Mouse (Mus musculus): ENCODE measurements at regions not wholly inside any gene's neighbourhood (a gene's known extent, or its start where the extent isn't known, plus 50 kb on each side); places are given as distances from the start of the nearest gene placed in this dataset.

DNA sequence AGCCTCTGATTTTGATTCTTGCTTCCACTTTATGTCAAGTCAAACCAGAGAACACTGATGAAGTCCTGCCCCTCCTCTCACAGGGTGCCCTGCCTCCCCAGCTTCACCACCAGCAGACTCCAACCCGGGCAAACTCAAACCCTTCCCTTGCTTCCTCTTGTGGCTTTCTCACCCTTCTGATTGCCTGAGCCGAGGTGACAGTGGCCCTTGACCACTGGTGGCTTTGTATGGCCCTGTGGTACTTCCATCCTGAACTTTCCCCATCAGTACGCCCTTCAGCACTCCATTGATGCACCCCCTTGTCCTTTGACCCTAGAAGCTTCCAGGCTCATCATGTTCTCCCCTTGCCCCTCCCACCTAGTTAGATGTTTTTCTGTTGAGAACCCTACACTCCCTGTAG, 287.0 kb downstream of the 3100002H09Rik start:
- no peak overlapping the region for H3K4me2 ChIP-seq (replicated peaks; ENCODE audit: low read depth)
- no peak for ATAC-seq
- H3K4me3 ChIP-seq (ENCODE audit: low read depth, low read length), result no peak overlapping the region
- no peaks in the 10 kb centered on the region for H3K9me3 ChIP-seq (ENCODE audit: control insufficient read depth)
- no peak overlapping the region for H3K9ac ChIP-seq (ENCODE audit: low read depth, low read length)
- H3K36me3 ChIP-seq (ENCODE audit: control insufficient read depth, insufficient read depth), result no peaks in the 10 kb centered on the region
- H3K4me1 ChIP-seq (replicated peaks; ENCODE audit: control insufficient read depth, insufficient read depth, low read length), result no peaks in the 10 kb centered on the region
- TF ChIP-seq CTCF (IDR thresholded peaks at IDR 0.05; ENCODE audit: low read depth), result no peak
- no peak overlapping the region for H3K27ac ChIP-seq (ENCODE audit: low read depth, low read length)
- 73% methylated on average over 3 of the region's 3 CpGs for WGBS
- H3K27me3 ChIP-seq (replicated peaks; ENCODE audit: control insufficient read depth, insufficient read depth, low read length), result no peaks in the 10 kb centered on the region

DNA sequence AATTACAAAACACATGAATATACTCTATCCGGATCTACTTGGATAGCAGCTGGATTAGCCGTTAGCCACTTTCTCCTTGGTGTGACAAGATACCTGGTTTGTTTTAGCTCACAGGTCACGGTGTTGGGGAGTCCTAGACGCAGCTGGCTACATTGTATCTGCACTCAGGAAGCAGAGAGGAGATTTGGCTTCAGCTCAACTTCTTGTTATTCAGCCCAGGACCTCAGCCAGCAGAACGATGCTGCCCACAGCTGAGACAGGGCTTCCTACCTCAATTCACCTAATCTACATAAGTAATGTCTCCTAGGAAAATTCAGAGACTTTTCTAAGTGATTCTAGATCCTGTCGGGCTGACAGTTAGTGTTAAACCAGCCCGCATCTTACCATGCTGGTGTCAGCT, 289.4 kb downstream of the 3100002H09Rik start:
- Histone ChIP-seq H3K9me3 (ENCODE audit: control insufficient read depth) (no peaks in the 10 kb centered on the region), H3K4me3 (ENCODE audit: low read depth, low read length) (no peak overlapping the region), H3K9ac (ENCODE audit: low read depth, low read length) (no peak overlapping the region), H3K27ac (ENCODE audit: low read depth, low read length) (no peak overlapping the region), H3K36me3 (ENCODE audit: control insufficient read depth, insufficient read depth) (no peaks in the 10 kb centered on the region), H3K4me1 (replicated peaks; ENCODE audit: control insufficient read depth, insufficient read depth, low read length) (no peaks in the 10 kb centered on the region), H3K4me2 (replicated peaks; ENCODE audit: low read depth) (no peak overlapping the region), H3K27me3 (replicated peaks; ENCODE audit: control insufficient read depth, insufficient read depth, low read length) (no peaks in the 10 kb centered on the region)
- TF ChIP-seq CTCF (IDR thresholded peaks at IDR 0.05; ENCODE audit: low read depth), result no peak
- no peak for ATAC-seq
- 65% methylated on average over 7 of the region's 7 CpGs for WGBS

DNA sequence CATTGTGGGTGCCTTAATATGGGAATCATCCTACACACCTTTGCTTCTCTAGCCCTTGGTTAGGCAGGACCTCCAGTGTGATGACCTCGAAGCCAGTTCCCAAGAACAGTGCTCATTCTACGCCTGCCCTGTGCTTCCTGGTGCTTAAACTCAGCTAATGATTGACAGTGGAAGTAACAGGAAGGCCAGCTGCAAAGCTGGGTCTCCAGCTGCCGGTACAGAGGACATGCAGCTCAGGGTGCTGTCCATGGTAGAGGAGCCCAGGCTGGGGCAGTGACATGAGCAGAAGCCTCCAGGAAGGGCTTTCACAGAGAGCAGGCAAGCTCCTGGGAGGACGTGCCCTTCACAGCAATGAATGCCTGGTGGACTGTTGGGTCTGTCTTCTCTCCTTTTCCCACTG, 293.6 kb downstream of the 3100002H09Rik start:
- H3K9me3 ChIP-seq (ENCODE audit: control insufficient read depth), result no peaks in the 10 kb centered on the region
- H3K27me3 ChIP-seq (replicated peaks; ENCODE audit: control insufficient read depth, insufficient read depth, low read length), result no peaks in the 10 kb centered on the region
- H3K27ac ChIP-seq (ENCODE audit: low read depth, low read length), result no peak overlapping the region
- WGBS, result 4% methylated on average over 4 of the region's 4 CpGs
- no peak for ATAC-seq
- H3K4me3 ChIP-seq (ENCODE audit: low read depth, low read length), result no peak overlapping the region
- TF ChIP-seq CTCF (IDR thresholded peaks at IDR 0.05; ENCODE audit: low read depth), result no peak
- H3K36me3 ChIP-seq (ENCODE audit: control insufficient read depth, insufficient read depth), result no peaks in the 10 kb centered on the region
- H3K9ac ChIP-seq (ENCODE audit: low read depth, low read length), result no peak overlapping the region
- H3K4me2 ChIP-seq (replicated peaks; ENCODE audit: low read depth), result no peak overlapping the region
- no peaks in the 10 kb centered on the region for H3K4me1 ChIP-seq (replicated peaks; ENCODE audit: control insufficient read depth, insufficient read depth, low read length)

DNA sequence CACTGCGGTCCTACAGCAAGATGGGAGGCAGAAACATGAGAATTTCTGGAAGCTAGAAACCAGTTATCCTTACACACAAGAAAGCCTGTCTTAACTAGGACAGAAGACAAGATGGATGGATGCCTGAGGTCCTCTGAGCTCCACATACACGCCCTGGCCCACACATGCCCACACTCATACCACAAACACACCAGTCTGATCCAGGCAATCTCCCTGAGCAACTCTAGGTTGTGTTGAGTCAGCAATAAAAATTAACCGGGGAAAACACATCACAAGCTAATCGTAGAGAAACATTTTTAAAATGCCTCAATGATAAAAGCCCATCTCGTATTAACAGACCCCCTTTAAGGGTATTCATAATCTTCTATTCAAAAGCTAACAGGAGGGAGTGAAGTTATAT, 298.9 kb downstream of the 3100002H09Rik start:
- Histone ChIP-seq H3K4me1 (replicated peaks; ENCODE audit: control insufficient read depth, insufficient read depth, low read length) (no peaks in the 10 kb centered on the region), H3K9me3 (ENCODE audit: control insufficient read depth) (no peaks in the 10 kb centered on the region), H3K27me3 (replicated peaks; ENCODE audit: control insufficient read depth, insufficient read depth, low read length) (no peaks in the 10 kb centered on the region), H3K9ac (ENCODE audit: low read depth, low read length) (no peak overlapping the region), H3K27ac (ENCODE audit: low read depth, low read length) (no peak overlapping the region), H3K4me2 (replicated peaks; ENCODE audit: low read depth) (no peak overlapping the region), H3K4me3 (ENCODE audit: low read depth, low read length) (no peak overlapping the region), H3K36me3 (ENCODE audit: control insufficient read depth, insufficient read depth) (no peaks in the 10 kb centered on the region)
- ATAC-seq, result no peak
- 73% methylated on average over 5 of the region's 5 CpGs for WGBS
- TF ChIP-seq CTCF (IDR thresholded peaks at IDR 0.05; ENCODE audit: low read depth), result no peak

DNA sequence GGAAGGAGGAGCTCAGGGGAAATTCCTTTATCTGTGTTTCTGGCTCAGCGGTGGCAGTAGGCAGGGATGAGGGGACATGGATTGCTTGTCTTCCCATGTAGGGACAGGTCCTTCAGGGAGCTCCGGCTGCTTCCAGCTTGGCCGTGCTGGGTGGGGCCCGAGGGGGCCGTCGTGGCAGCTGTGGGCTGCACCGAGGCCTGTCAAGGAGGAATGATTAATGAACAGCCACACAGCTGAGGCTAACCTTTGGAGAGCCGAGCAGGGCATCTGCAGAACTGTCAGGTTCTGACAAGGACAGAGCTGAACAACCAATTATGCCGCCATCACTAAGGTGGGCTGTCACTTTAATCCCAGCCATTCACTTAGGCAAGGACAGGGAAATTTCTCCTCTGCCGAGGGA, 300.0 kb downstream of the 3100002H09Rik start:
- Histone ChIP-seq H3K4me3 (ENCODE audit: low read depth, low read length) (no peak overlapping the region), H3K4me2 (replicated peaks; ENCODE audit: low read depth) (no peak overlapping the region), H3K27ac (ENCODE audit: low read depth, low read length) (no peak overlapping the region), H3K9ac (ENCODE audit: low read depth, low read length) (no peak overlapping the region), H3K27me3 (replicated peaks; ENCODE audit: control insufficient read depth, insufficient read depth, low read length) (no peaks in the 10 kb centered on the region), H3K9me3 (ENCODE audit: control insufficient read depth) (no peaks in the 10 kb centered on the region), H3K4me1 (replicated peaks; ENCODE audit: control insufficient read depth, insufficient read depth, low read length) (no peaks in the 10 kb centered on the region), H3K36me3 (ENCODE audit: control insufficient read depth, insufficient read depth) (no peaks in the 10 kb centered on the region)
- WGBS, result 6% methylated on average over 10 of the region's 10 CpGs
- no peak for ATAC-seq
- TF ChIP-seq CTCF (IDR thresholded peaks at IDR 0.05; ENCODE audit: low read depth), result no peak

DNA sequence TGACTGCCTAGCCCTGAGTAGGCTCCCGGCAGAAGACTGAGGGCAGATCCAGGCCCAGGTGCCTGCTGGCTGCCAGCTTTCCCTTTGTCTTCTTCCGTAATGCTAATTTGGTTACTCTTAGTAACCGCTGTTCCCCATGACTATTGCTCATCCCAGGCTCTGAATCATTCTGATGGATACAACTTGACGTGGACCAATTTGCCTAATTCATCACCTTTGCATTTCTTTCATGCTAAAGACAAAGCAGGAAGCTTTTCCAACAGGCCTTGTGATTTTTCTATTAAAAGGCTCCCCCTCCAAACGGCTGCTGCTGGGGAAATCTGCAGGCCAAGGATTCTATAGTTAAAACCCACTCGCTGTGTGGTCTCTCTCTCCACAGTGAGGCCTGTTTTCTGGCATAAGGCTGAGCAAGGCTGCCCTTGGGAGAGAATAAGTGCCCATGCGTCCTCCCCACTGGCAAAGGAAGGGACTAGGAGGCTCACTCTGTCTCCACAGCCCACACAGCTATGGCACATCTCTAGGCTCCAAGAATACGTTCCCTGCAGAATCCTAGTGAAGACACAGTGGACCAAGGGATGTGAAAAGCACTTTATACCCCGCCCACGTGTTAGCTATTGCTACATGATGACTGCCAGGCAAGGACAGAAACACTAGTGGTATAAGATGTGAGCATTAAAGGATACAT, 304.6 kb downstream of the 3100002H09Rik start:
- 74% methylated on average over 10 of the region's 10 CpGs for WGBS
- TF ChIP-seq CTCF (IDR thresholded peaks at IDR 0.05; ENCODE audit: low read depth), result no peak
- Histone ChIP-seq H3K36me3 (ENCODE audit: control insufficient read depth, insufficient read depth) (no peaks in the 10 kb centered on the region), H3K4me1 (replicated peaks; ENCODE audit: control insufficient read depth, insufficient read depth, low read length) (no peaks in the 10 kb centered on the region), H3K9ac (ENCODE audit: low read depth, low read length) (no peak overlapping the region), H3K27me3 (replicated peaks; ENCODE audit: control insufficient read depth, insufficient read depth, low read length) (no peaks in the 10 kb centered on the region), H3K9me3 (ENCODE audit: control insufficient read depth) (no peaks in the 10 kb centered on the region), H3K4me2 (replicated peaks; ENCODE audit: low read depth) (no peak overlapping the region), H3K4me3 (ENCODE audit: low read depth, low read length) (no peak overlapping the region), H3K27ac (ENCODE audit: low read depth, low read length) (no peak overlapping the region)
- no peak for ATAC-seq

DNA sequence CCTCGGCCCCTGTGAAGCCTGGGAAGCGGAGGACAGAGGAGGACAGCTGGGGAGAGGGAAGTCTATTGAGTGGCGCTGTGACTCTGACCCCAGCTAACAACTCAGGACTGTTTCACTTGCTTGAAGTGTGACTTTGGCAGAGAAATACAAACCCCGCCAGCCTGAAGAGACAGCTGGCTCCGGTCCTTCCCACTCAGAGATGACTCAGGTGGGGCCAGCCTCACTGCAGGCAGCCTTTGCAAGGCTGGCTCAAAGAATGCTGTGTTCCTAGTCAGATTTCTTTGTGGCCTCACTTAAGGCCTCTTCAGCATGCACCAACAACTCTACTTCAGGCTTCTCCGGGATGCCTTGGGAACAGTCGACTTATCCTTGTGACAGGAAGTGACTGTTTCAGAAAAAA, 307.7 kb downstream of the 3100002H09Rik start:
- no peaks in the 10 kb centered on the region for H3K27me3 ChIP-seq (replicated peaks; ENCODE audit: control insufficient read depth, insufficient read depth, low read length)
- no peak for ATAC-seq
- no peak overlapping the region for H3K4me2 ChIP-seq (replicated peaks; ENCODE audit: low read depth)
- H3K36me3 ChIP-seq (ENCODE audit: control insufficient read depth, insufficient read depth), result no peaks in the 10 kb centered on the region
- H3K27ac ChIP-seq (ENCODE audit: low read depth, low read length), result no peak overlapping the region
- H3K4me3 ChIP-seq (ENCODE audit: low read depth, low read length), result no peak overlapping the region
- no peaks in the 10 kb centered on the region for H3K4me1 ChIP-seq (replicated peaks; ENCODE audit: control insufficient read depth, insufficient read depth, low read length)
- no peaks in the 10 kb centered on the region for H3K9me3 ChIP-seq (ENCODE audit: control insufficient read depth)
- WGBS, result 58% methylated on average over 7 of the region's 7 CpGs
- H3K9ac ChIP-seq (ENCODE audit: low read depth, low read length), result no peak overlapping the region
- no peak for TF ChIP-seq CTCF (IDR thresholded peaks at IDR 0.05; ENCODE audit: low read depth)

All from intestine, postnatal 0 days (tissue).